Mouse (Mus musculus) embryo, embryonic 11.5 days (tissue): ENCODE results near the gene Retreg1.

Source experiments
- DNase-seq: peaks from one replicate; pipeline ENCODE4 v3.0.0-alpha.2; 2012; ENCODE audit warnings: low read depth, low spot score

The Retreg1 gene

DNA sequence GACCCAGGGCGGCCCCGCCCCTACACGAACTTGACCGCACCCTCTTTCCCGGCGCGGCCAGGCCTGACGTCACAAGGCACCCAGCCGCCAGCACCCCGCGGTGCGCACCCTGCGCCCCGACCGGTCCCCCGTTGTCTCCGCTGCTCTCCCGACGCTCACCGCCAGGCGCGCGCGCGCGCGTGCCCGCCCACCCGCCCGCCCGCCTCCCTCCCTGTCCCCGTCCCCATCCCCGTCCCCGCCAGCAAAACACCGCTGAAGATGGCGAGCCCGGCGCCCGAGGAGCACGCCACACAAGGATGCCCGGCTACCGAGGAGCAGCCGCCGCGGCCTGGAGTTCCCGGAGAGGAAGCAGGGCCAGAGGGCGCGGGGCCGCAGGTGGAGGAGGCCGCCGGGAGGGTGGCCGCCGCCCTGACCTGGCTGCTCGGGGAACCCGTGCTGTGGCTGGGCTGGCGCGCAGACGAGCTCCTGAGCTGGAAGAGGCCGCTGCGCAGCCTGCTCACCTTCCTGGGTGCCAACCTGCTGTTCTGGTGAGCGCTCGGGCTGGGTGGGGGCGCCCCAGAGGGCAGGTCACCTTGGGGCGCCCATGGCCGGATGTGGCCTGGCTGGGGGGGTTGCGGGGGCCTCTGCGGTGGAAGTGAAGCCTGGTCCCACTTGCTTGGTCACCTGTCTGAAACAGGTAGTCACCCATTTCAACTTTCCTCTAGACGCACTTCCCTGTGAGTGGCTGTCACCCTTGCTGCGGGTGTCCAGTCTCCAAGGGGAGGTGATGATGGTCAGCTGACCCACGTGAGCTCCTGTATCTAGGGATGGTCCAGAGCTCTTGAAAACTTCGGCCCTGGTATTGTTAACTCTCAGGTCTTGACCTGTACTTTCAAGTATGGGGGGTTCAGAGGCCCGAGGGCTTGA is at the start of gene Retreg1:
Gene Retreg1 (plus strand): TSS at position 95 of the 906 bp plus-strand sequence.
- DNase-seq = peak; percentile 26

DNA sequence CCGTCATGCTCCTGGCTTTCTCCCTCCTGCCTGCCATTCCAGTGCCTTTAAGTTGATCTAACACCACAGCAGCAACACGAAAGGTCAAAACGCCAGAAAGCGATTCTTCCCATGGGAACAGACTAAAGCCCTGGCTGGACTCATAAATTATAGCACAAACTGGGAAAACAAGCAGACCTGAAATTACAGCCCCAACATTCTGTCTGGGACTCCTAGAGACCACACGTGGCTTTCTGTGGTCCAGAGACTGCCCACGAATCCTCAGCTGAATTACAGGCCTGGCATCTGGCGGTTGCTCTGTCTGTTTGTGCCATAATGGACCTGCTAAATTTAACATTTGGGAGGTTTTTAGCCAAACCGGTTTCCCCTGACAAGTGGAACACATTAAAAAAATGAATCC is 48.9 kb upstream of the Retreg1 start:
- no peak for DNase-seq

DNA sequence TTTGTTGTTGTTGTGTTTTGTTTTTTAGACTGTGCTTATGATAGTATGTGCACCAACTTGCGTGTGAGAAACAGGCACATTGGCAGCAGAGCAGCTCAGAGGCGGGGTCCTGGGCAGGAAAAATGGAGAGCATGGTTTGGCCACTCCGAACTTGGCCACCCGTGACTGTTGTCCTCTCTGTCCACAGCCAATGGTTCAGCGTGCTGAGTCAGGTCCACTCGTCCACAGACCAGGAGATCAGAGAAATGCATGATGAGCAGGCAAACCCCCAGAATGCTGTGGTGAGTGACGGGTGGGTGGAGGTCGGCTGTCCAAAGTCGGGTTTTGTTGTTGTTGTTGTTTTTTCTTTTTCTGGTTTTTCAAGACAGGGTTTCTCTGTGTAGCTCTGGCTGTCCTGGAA is 47.5 kb upstream of the Retreg1 start:
- no peak for DNase-seq

DNA sequence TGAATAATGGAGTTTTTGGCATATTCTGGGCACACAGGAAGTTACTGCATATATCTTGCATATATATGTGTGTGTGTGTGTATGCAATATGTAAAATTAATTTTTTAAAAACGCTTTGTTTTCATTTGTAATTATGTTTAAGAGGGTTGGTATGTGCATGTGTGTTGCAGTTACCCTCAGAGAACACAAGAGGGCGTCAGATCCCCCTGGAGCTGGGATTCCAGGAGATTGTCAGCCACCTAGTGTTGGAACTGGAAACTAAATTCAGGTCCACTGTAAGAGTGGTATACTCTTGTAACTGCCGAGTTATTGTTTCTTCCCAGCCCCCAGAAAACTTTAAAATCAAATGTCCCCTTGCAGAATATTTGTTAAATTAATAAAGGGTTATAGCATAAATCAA is 46.6 kb upstream of the Retreg1 start:
- no peak for DNase-seq

DNA sequence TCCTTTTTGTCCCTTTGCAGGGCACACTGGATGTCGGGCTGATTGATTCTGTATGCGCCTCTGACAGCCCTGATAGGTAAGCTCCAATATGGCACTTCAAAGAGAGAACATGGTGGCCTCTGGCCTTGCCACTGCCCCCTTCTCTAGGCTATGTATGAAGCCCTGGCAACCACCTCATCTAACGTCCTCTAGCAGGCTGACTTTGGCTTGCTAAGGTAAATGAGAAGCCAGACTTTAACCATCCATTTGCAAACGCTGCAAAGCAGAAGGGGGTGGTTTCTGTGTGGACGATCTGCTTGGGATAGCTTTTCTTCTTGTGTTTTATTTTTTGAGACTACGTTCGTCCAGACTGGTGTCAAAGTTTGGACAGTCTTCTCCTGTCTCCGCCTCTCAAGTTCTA is 45.8 kb upstream of the Retreg1 start:
- DNase-seq = no peak

DNA sequence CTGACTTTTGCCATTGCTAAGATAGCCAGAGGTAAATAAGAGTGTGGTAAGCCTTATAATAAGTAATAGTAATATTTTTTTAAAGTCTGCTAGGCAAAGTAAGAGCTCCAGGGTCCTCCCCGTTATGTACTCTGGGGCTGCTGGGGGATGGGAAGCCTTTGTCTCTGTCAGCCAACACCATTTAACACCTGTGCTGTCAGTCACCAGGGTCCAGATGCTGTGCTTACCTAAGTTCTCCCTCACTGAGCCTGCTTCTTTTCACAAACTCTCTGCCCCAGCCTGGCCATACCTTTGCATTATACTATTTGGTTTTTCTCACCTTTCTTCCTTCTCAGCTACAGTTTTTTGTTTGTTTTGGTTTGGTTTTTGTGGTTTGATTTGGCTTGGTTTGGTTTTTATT is 45.1 kb upstream of the Retreg1 start:
- DNase-seq = no peak

DNA sequence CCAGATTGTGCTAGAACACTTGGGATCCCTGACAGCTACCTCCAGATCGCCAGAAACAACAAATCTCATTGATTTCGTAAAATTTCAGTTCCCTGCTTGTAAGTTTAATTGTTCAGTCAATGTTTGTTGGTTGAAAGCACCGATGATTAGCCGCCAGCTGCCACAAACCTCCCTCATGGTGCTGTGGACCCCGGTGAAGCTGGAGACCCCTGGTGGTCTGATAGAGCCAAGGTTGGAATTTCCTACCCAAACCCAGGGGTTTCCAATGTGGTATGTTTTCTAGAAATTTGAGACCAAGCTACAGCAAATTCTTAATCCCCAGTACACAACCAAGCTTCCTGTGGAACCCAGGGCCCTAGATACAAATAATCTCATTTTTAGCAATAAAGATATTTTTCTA is 41.3 kb upstream of the Retreg1 start:
- no peak for DNase-seq

DNA sequence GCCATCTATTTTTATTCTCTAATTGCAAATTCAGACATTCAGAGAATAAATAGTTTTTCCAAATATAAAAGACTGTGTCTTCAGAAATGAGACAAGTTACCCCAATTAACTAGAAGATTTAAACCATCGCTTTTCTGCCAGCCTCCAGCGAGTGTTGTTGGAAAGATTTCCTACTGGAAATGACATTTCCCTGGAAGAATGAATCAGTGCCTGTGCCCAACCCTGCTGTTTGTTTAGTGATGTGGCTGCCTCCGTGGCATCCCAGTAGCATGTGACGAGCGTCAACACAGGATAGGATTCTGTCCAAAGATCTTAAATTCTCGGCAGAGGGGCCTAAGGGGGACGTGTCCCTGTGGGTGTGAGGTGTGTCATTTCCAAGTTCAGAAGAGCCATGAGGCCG is 40.8 kb upstream of the Retreg1 start:
- no peak for DNase-seq

DNA sequence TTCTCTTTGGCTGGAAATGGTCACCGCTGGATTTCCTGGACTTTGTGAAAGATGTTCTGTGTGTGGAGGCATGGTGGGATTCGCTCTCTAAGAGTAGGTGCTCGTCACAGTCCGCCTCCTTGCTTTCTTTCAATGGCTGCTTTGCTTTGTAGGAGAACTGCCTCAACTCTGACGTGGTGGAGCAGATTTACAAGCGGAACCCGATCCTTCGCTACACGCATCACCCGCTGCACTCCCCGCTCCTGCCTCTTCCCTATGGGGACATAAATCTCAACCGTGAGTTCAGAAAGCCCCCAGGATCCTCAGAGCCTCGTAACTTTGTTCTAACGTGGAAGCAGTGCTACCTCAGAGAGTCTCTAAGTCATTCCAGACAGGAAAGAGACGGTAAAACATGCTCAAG is 39.9 kb upstream of the Retreg1 start:
- peak; percentile 37 for DNase-seq

DNA sequence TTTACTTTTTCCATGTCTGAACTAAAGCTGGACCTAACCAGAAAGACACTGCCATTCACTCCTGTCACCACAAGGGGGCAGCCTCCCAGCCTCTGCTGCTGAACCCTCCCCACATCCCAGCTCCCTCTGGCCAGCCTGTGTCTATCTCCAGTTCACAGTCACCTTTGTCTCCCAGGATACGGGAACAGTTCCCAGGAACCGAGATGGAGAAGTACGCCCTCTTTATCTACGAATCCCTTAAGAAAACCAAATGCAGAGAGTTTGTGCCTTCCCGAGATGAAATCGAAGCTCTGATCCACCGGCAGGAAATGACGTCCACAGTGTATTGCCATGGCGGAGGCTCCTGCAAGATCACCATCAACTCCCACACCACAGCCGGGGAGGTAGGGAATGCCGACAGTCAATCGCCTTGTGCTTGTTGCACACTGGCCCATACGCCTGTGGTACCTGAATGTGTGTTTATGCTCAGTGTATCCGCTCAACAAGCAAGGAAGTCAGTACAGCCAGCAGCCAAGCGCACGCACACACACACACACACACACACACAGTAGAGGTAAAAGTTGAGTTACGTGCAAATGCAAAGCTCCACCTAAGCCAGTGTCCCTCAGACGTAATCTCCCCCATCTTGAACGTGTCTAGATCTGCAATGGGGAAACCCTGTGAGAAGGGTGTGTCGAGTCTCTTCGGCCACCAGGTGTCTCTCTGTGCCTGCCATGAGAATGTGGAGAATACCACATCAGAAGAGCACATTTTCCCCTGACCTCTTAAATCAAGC is 37.5 kb upstream of the Retreg1 start:
- DNase-seq = no peak

DNA sequence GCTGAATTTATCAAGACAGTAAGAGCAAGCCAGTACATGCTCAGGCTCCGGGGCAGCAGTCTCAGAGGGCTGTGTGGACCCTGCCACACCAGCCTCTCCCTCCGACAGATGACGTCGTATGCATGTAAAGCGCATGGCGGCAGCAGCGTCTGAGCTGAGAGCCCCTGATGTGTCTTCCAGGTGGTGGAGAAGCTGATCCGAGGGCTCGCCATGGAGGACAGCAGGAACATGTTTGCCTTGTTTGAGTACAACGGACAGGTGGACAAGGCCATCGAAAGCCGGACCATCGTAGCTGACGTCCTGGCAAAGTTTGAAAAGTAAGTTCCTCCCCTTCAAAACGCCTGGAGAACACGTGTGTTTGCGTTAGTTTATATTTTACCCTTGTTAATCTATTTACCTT is 36.6 kb upstream of the Retreg1 start:
- no peak for DNase-seq

DNA sequence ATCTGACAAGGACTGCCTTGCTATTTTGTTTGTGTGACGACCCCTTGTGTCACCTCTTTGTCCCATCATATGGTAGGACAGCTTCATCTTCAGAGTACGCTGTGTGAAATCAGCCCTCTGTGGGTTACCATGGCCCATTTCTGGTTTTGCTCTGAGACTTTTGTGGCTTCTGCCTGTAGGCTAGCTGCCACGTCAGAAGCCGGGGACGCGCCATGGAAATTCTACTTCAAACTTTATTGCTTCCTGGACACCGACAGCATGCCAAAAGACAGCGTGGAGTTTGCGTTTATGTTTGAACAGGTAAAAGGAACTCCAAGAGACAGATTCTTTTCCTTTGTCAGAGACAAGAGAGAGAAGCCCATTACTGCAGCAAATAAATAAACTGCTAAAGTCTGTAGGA is 36.1 kb upstream of the Retreg1 start:
- no peak for DNase-seq

DNA sequence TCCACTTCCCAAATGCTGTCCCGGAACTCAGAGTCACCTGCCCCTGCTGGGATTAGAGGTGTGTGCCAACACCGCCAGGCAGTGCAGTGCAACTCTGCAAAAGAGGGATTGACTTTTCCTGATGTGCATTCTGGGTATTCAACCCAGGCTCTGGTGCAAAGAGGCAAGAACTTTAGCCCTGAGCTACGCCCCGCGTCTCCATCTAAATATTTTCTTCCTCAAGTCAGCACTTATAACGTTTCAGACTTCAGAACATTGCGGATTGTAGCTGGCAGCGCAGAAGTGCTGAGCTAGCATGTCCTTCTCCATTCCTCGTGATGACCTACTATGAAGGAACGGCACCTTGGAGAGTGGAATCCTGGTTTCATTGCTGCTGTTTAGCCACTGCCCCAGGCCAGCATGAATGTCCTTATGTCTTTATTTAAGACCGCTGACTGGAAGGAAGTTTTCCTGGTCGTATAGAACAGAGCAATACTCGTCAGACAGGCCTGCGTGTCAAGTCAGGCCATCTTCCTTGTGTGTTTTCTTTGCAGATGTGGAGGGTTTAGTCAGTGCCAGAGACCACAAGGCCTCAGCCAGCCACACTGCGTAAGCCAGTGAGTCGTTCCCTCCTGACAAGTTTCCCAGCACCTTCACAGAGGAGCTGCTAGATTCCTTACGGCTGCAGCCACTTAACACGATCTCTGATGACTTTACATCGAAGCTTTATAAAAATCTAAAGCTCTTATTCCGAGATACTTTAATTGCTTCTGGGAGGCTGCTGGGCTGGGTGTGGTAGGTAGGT is 34.1 kb upstream of the Retreg1 start:
- DNase-seq = no peak

DNA sequence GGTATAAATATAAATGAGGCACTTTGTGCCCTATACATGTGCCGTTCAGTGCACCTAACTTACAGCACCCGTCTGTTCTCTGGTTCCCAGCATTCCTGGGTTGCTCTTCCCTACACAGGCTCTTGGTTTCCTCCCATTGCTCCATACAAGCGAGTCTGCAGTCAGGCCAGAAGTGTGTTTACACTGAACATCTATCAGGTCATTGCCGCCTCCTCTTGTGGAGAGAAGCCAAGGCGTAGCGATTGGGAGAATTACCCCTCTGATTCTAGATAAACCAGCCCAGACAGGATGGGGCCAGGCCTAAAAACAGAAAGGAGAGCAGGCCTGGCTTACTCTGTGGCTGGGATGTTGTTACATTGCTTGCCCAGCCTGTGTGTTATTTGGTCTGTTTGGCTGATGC is 33.3 kb upstream of the Retreg1 start:
- DNase-seq = no peak

DNA sequence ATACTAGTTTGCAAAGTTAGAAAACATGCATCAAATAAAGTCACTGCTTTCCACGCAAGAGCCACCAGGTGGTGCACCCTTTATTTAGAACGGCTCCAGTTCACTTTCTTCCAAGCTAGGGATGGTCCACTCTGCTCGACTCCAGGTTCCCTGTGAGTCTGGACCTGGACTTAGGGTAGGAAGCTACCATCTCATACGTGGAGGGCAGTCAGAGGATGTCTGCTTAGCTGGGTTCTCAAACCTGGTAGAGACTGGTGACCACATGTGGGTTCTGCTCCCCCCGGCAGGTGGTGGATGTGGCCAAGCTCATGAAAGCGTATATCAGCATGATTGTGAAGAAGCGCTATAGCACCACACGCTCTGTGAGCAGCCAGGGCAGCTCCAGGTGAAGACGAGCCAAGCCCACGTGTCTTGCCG is 31.1 kb upstream of the Retreg1 start:
- no peak for DNase-seq

DNA sequence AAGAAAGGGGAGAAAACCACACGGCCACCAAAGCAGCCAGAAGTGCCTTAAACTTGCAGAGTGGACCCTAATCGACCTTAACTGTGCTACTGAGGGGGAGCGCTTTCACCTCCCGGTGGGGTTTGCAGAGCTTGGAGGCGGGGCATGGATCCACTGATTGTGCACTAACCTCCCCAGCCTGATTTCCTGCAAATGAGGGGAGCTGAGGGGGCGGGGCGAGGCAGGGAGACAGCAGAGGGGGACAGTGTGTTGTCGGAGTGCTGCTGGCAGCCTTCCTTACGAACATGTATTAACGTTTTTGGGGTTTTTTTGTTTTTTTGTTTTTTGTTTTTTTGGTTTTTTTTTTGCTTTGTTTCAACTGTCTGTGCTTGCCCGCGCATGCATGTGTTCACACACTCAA is 30.5 kb upstream of the Retreg1 start:
- DNase-seq = no peak

DNA sequence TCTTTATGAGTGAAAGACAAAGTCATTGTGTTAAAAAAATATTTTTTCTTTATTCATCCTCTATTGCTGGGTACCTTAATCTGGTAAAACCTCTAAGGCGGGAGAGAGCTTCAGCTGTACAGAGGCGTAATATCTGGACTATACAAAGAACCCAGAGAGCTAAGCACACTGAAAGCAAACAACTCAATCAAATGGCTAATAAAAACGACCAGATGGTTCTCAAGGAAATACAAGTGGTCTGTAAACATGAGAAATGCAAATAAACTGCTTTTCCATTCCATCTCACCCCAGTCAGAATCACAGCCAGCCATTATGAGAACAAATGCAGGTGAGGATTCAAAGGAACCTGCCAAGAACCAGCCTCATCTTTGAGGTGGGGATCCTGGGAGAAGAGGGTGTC is 28.4 kb upstream of the Retreg1 start:
- no peak for DNase-seq

DNA sequence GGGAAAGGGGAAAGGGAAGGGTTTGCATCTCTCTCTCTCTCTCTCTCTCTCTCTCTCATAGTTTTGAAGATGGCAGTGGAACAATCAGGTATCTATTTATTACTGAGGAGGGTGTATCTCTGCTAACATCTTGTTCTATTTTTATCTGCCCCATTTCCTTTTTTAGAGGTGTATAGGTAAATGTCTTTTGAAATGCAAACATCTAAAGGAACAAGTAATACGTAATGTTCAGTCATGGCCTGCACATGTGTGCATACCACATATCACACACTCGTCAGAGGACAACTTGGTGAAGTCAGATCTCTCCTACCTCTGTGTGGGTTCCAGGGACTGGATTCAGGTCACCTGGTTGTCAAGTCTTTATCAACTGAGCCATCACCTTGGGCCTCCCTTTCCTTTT is 25.8 kb upstream of the Retreg1 start:
- DNase-seq = no peak

DNA sequence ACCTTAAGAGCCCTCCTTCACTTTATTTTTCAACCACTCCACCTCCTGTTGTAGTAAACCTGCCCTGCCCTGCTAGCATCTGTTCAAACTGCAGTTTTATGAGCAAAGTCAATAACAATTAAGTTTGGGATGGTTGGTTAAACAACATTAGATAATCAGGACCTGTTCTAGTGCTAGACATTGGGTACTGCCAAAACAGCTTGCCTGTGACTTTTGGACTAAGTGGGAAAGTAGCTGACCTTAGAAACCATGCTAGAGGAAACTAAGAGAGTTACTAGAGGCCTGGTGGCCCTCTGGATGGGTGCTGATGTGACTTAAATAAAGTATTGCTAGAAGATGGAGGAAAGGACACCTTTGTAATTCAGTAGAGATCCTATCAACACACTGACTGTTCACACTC is 21.0 kb upstream of the Retreg1 start:
- DNase-seq = no peak

DNA sequence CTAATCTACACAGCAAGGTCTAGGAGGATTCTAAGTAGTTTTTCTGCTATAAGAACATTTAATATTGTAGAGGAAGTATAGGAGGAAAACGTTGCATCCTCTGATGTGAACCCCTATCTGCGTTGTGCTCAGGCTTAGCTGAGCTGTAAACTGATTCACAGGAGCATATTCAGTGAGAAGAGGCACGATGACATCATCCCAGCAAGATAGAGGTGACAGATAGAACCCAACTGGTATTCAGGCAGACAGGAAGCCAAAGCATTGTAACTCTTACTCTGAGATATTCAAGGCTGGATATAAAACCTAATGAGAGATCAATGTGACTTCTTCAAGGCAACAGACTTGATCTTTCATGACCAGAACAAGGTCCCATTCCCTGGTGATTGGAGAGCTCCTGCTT is 20.3 kb upstream of the Retreg1 start:
- DNase-seq = no peak

DNA sequence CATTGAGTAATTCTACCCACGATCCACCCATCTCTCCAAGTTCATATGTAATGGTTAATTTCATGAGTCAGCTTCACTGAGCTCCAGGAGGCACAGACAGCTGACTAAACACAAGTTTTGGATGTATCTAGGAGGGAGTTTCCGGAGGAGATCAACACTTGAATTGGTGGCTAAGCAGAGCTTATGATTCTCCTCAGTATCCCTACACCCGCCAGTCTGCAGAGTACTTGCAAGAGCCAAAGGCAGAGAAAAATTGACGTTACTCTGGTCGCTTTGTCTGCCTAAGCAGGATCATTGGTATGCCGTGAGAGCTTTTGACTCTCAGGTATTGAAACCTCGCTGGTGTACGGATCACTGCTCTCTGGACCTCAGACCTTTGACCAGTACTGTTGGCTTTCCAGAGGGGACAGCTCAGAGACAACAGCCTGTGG is 16.4 kb upstream of the Retreg1 start:
- no peak for DNase-seq

DNA sequence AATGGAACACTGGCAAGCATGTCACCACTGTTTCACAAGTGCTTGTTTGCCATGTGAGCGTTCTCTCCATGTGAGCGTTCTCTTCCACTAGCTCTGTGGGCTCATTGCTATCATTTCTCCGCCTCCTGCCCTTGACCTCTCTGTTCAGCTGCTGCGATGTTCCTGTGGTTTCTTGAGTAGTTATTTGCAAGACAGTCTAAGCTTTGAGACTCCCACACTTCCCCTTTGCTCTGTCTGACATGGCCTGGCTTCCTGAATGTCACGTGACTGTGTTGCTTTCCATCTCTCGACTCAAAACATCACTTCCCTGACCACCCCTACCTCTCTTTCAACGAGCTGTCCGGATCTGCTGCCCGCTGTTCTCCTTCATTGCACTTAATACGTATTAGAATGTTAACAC is 14.5 kb upstream of the Retreg1 start:
- DNase-seq = no peak
